Mouse (Mus musculus) adipocyte (in vitro differentiated cells): ENCODE results near the gene Crygs.
A peak's percentile ranks its signal among the peaks of the same experiment; 100 is the strongest.
"Not testable (repeated sequence)": the region's sequence is repeated elsewhere in the genome, so short reads cannot be mapped to it uniquely, and the experiment has no call there.

Experiments used
- DNase-seq: peaks from one replicate; pipeline ENCODE4 v3.0.0-alpha.2; 2016; ENCODE audit warnings: low spot score

Crygs gene

GRCm38 (mm10) chr16:22789908-22790367 is 21.4 kb downstream of the Crygs start:
- DNase-seq = no peak

- no peak for DNase-seq
These were observed 28.7 kb downstream of the Crygs start for GRCm38 (mm10) chr16:22782686-22783085.

GRCm38 (mm10) chr16:22779228-22779835 is 32.0 kb downstream of the Crygs start:
- no peak for DNase-seq

- not testable (repeated sequence) for DNase-seq
These were observed 33.1 kb downstream of the Crygs start for GRCm38 (mm10) chr16:22778296-22778695.

GRCm38 (mm10) chr16:22775471-22775985 is 35.8 kb downstream of the Crygs start:
- DNase-seq = no peak

DNA sequence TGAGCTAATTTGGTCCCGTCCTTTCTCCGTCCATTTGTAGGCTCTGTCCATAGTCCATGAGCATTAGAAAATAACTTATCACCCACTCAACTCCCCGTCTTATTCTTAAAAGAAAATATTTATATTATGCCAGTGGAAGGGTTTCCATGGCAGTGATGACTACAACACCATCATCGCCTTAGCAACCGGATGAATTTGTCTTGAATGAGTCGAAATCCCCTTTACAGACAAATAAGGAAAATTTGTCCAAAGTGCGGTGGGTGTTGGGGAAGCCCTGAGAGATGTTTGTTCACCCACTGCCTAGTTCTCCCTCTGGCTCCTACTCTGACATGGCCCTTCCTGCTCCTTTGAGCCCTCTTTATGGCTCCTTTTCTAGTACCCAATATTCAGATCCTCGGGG is 42.7 kb downstream of the Crygs start:
- no peak for DNase-seq

GRCm38 (mm10) chr16:22767405-22767804 is 44.0 kb downstream of the Crygs start:
- DNase-seq = peak; percentile 53

DNA sequence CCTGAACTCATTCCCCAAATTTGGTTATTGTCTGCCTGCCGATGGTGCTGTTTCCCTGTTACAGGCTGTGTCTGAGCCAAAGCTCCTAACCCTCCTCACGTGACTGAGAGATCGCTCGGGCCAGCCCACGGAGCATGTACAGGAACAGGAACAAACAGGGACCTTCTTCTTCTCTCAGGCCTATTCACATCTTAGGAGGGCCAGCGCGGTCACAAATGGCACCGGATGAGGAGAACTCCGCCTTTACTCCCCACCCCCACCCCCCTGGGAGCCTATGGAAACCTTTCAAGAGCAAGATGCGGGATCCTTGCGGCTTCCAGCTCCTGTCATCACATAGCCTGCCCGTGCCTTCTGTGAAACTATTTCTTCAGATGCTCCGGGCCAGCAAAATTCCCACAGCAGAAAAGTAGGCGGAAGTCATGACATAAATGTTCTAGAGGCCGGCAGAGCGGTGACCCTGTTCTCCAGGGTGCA is 44.6 kb downstream of the Crygs start:
- peak; percentile 50 for DNase-seq

DNA sequence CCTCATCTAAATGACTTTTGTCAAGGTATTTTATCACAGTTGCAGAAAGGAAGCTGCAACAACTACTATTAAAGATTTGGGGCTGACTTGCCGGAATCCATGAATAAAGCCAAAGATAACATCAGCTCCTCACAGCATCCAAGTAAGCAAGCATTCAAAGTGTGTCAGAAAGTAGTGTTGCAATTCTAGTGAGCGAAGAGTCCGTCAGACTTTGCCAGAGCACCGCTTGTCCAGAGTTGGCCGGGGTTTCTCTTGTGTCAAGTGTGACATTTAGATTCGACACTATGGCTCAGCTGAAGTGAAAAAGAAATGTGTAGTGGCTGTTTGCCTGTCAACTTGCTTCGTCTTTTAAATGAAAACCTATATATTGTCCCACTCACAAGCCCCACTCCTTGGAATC is 45.8 kb downstream of the Crygs start:
- peak; percentile 91 for DNase-seq
